Mouse (Mus musculus) gastrocnemius, postnatal 14 days (tissue): ENCODE measurements at regions not wholly inside any gene's neighbourhood (a gene's known extent, or its start where the extent isn't known, plus 50 kb on each side); places are given as distances from the start of the nearest gene placed in this dataset.

Experiments
- DNase-seq: peaks from one replicate; pipeline ENCODE4 v3.0.0; 2021; ENCODE audit warnings: mixed read lengths
- intact Hi-C: fragments of 180-260 bp; cut with DNase I; formaldehyde crosslinking; loops from one replicate; pipeline ENCODE4 v1.15.1; 2025; ENCODE audit warnings: low total_unique reads

- no peak for DNase-seq
- intact Hi-C loops: no loop called here
These were observed 535.3 kb upstream of the Adgrl3 start for GRCm38 (mm10) chr5:80484676-80485075.

- intact Hi-C loops: no loop called here
- no peak for DNase-seq
These were observed 531.6 kb upstream of the Adgrl3 start for GRCm38 (mm10) chr5:80488332-80488731.

GRCm38 (mm10) chr5:80508672-80509071 is 511.3 kb upstream of the Adgrl3 start:
- peak; percentile 5 for DNase-seq
- intact Hi-C loops: no loop called here

GRCm38 (mm10) chr5:80539997-80540396 is 479.9 kb upstream of the Adgrl3 start:
- intact Hi-C loops: no loop called here
- DNase-seq: no peak

GRCm38 (mm10) chr5:80551673-80552072 is 468.3 kb upstream of the Adgrl3 start:
- DNase-seq: no peak
- intact Hi-C loops: no loop called here

- DNase-seq: no peak
- intact Hi-C loops: no loop called here
These were observed 441.2 kb upstream of the Adgrl3 start for GRCm38 (mm10) chr5:80578741-80579140.

GRCm38 (mm10) chr5:80611571-80611970 is 408.4 kb upstream of the Adgrl3 start:
- intact Hi-C loops: no loop called here
- no peak for DNase-seq

- peak; percentile 4 for DNase-seq
- intact Hi-C loops: no loop called here
These were observed 392.7 kb upstream of the Adgrl3 start for GRCm38 (mm10) chr5:80627225-80627624.

- intact Hi-C loops: no loop called here
These were observed 360.9 kb upstream of the Adgrl3 start for GRCm38 (mm10) chr5:80659043-80659442.

GRCm38 (mm10) chr5:80659530-80659929 is 360.4 kb upstream of the Adgrl3 start:
- DNase-seq: no peak
- intact Hi-C loops: no loop called here

More at GRCm38 (mm10) chr5:80659043-80659442, 360.9 kb upstream of the Adgrl3 start:
- no peak for DNase-seq

GRCm38 (mm10) chr5:80670258-80670947 is 349.5 kb upstream of the Adgrl3 start:
- intact Hi-C loops: no loop called here
- no peak for DNase-seq

- no peak for DNase-seq
- intact Hi-C loops: no loop called here
These were observed 336.5 kb upstream of the Adgrl3 start for GRCm38 (mm10) chr5:80683431-80683830.

GRCm38 (mm10) chr5:80700848-80701247 is 319.1 kb upstream of the Adgrl3 start:
- intact Hi-C loops: no loop called here
- DNase-seq: no peak

- intact Hi-C loops: no loop called here
- DNase-seq: no peak
These were observed 315.2 kb upstream of the Adgrl3 start for GRCm38 (mm10) chr5:80704732-80705131.

- intact Hi-C loops: no loop called here
- DNase-seq: no peak
These were observed 313.3 kb upstream of the Adgrl3 start for GRCm38 (mm10) chr5:80706645-80707056.
